Mouse (Mus musculus): ENCODE data around the gene Try4.
"Not testable (repeated sequence)": the region's sequence is repeated elsewhere in the genome, so short reads cannot be mapped to it uniquely, and the experiment has no call there.

Gene Try4

GRCm38 (mm10) chr6:41301969-41302368 lies at the start of gene Try4:
Gene Try4, plus strand, starts transcription at chr6:41302269.
- no peak for DNase-seq (ENCODE audit: low spot score)

- not testable (repeated sequence) for DNase-seq (ENCODE audit: low spot score)
These were observed 48.8 kb upstream of the Try4 start for GRCm38 (mm10) chr6:41253314-41253713.

DNA sequence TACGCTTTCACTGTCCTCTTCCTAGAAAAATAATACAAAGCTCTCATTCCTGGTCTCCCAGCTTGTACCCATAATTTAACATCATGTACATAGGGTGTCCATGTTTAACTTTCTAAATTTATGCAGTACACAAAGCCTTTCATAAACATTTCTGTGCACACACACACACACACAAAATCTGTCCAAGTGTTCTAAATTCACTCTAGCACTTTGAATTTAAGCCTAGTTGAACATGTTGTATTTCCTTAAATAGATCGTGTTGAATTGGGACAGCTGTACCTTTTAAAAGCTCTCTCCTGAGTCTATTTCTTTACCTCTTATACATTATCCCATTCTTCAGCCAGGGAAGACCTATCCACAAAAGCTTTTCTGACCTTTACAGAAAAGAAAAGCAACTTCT lies 45.6 kb upstream of the Try4 start:
- no peak for DNase-seq (ENCODE audit: low spot score)

GRCm38 (mm10) chr6:41257432-41257831 lies 44.6 kb upstream of the Try4 start:
- DNase-seq (ENCODE audit: low spot score) = no peak

- peak; percentile 2 for DNase-seq (ENCODE audit: low spot score)
These were observed 39.3 kb upstream of the Try4 start for GRCm38 (mm10) chr6:41262796-41263195.

DNA sequence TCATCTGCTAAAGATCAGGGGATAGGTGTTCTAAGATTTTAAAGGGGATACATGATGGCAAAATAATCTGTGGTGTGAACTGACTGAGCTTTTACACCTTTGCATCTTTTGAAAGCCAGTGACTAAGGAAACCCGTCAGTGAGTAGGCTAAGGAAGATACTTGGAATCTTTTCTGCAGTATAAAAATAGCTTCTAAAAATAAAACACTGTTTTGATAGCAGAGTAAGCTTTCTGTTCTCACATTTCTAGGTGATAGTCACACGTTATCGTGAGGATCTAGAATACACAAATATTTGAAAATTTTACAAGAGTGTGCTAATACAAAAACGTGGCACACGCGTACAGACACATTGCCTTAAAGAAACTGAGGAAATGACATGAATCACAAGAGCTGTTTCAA lies 35.9 kb upstream of the Try4 start:
- DNase-seq (ENCODE audit: low spot score) = no peak

DNA sequence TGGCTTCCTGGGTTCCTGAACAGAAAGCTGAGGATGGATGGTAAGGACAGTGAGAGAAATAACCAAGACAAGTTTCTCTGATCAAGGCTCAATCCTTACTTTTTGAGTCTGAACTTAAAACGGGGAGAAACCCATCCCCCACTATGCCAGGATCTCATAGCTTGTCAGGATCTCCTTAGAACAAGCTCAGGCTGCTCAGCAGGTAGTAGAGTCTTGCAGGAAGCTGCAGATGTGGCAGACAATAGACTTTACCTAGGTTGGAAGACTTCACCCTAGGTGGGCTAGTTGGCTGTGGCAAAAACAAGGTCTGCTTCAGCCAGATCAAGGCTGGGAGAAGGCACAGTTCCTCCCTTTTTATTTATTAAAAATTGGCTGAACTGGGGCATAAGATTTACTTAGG lies 3.8 kb upstream of the Try4 start:
- no peak for DNase-seq (ENCODE audit: low spot score)

- DNase-seq (ENCODE audit: low spot score) = not testable (repeated sequence)
These were observed 14.7 kb downstream of the Try4 start, which contains the start of gene Try5 for GRCm38 (mm10) chr6:41316741-41317140. Gene Try5, minus strand, starts transcription at chr6:41316841.

DNA sequence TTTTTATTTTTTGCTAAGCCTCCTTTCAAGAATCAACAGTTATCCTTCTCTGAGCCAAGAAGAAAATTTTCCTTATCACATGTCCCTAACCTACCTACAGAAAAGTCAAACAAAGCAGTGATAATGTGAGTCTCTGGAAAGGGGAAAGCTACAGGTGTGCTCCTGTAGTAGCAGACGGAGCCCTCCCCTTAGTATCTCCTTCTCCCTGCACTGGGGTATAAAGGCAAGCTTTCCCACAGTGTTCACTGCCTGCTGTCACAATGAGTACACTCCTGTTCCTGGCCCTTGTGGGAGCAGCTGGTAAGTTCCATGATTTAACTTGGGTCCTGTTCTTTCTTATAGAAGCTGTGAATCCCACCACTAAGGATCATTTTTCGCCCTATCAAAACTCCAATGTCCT lies 51.9 kb downstream of the Try4 start, which contains the start of gene Try10:
Try10 (plus strand) TSS at position 174 of the 400 bp plus-strand sequence.
- no peak for DNase-seq (ENCODE audit: low spot score)

Data from embryo, embryonic 10.5 days (tissue).